Mouse (Mus musculus) bone marrow, adult 2 months (tissue): ENCODE data around the gene N4bp3. TPM values are rescaled to one million over a fixed set of nuclear protein-coding genes. Genes with fewer than 3 reads are reported as not detected.
"Not testable (repeated sequence)": the region's sequence is repeated elsewhere in the genome, so short reads cannot be mapped to it uniquely, and the experiment has no call there.

ENCODE experiments used
- H3K27ac ChIP-seq: fragments of 200-500 bp; 2 replicates; pipeline ENCODE4 v1.5.1; 2012; ENCODE audit warnings: low read depth, mild to moderate bottlenecking, control low read depth, inconsistent platforms, low read length; ENCODE audit not compliant: control insufficient read depth, poor library complexity, insufficient read depth
- H3K4me1 ChIP-seq: fragments of 200-500 bp; 2 replicates; pipeline ENCODE4 v1.6.1; 2011; ENCODE audit warnings: low read length; ENCODE audit not compliant: control insufficient read depth, insufficient read depth
- H3K4me3 ChIP-seq: fragments of 200-500 bp; replicated peaks from 2 replicates; pipeline ENCODE3; 2011; ENCODE audit warnings: mild to moderate bottlenecking, low read depth, low read length, control low read depth; ENCODE audit not compliant: control insufficient read depth
- CTCF ChIP-seq: fragments of 200-500 bp; IDR thresholded peaks from 2 replicates; pipeline ENCODE4 v1.5.1; 2011; ENCODE audit warnings: low read length, control low read depth; ENCODE audit not compliant: control insufficient read depth, insufficient read depth
- POLR2A ChIP-seq: fragments of 200-500 bp; IDR thresholded peaks from 2 replicates; pipeline ENCODE4 v1.6.1; 2011; ENCODE audit warnings: low read depth, mild to moderate bottlenecking, control low read depth, low read length, borderline replicate concordance; ENCODE audit not compliant: control insufficient read depth
- WGBS: fragments of 180-500 bp; shearing (Covaris S2); methylation state at CpG from one replicate; pipeline ENCODE4 v1.1.7; 2018; 5-methylcytosine and 5-hydroxymethylcytosine counted together
- polyA plus RNA-seq: library from polyadenylated mRNA; stranded (reverse); fragments of >200 nt; gene quantifications from 2 replicates; pipeline ENCODE4 v1.2.4, GENCODE M21; 2011; ENCODE audit warnings: low replicate concordance; ENCODE audit not compliant: missing spikeins, insufficient read depth, insufficient read length

N4bp3 gene
- polyA plus RNA-seq, 1 experiment = 5.7 TPM

DNA sequence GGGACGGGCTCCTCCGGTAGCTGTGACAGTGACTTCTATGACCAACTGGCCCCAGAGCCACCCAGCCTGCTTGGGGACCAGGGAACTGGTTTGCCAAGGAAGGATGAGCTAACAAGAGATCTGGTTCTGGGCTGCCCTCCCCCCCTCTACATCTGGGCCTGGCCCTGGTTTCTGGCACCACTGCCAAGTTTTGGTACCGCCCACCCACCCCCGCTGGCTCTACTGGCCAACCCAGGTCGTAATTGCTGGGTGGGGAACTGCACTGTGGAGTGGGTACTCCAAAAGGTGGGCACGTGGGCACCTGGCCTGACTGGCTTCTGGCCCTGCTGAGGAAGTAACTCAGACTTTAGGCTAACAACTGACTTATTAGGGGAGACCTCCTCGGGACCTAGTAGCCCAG lies 9.9 kb downstream of the N4bp3 start:
- Histone ChIP-seq H3K4me1 (peaks cover 6% of the 10 kb centered on the region), H3K27ac (no peak overlapping the region), H3K4me3 (no peak overlapping the region)
- TF ChIP-seq POLR2A (no peak), CTCF (no peak)
- WGBS = 76% methylated on average over 7 of the region's 7 CpGs

DNA sequence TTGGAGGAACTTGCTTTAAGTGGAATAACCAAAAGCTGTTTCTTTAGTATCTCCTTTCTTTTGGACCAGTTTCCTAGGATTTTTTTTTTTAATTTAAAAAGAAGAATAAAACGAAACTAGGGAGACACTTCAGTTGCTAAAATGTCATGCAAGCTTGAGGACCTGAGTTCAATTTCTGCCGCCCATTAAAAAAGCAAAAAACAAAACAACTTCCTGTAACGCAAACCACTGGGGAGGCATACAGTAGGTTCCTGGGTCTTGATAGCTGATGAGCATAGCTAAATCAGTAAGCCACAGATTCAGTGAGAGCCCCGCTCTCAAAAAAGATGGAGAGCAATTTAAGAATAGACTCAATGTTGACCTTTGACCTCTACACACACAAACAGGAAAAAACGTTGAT lies 12.1 kb downstream of the N4bp3 start:
- H3K27ac ChIP-seq = peak overlapping the region; percentile 90; the same call in 1 of the 2 replicates
- peaks cover 2% of the 10 kb centered on the region for H3K4me1 ChIP-seq
- 42% methylated on average over 5 of the region's 5 CpGs for WGBS
- H3K4me3 ChIP-seq = no peak overlapping the region
- TF ChIP-seq CTCF = no peak
- no peak for TF ChIP-seq POLR2A

DNA sequence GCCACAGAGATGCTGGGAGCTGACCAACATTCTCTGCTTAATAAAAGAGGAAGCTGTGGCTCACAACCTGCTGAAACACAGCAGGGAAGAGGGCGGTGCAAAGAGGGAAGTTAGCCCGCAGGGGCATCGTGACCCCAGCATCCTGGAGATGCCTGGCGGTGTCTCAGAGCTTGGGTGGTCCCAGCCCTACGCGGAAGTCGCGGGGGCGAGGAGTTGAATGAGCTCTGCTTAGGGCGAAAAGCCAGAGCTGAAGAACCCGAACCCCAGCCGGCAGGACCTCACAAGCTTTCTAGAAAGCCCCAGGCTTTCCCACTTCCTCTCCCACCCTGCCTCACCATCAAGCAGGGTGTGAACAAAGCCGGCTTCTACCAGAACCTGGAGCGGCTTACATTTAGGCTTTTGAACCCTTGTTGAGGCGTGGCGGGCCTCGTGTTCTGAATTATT lies 12.6 kb downstream of the N4bp3 start:
- peak overlapping the region; percentile 90 for H3K27ac ChIP-seq
- 1% methylated on average over 17 of the region's 17 CpGs for WGBS

DNA sequence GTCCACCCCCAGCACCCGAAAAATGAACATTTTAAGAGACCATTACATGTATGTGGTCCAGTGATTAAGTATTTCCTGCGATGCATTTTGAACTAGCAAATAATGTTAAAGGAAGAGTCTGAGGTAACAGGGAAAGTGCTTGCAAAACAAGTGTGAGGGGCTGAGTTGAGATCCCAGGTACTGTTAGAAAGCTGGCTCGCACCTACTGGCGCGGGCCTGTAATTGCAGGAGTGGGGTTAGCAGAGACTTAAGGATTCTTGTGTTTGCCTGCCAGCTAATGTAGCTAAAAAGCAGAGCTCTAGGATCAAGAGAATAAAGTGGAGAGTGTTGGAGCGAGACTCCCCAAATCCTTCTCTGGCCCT lies 14.3 kb downstream of the N4bp3 start:
- peak overlapping the region; percentile 93 for H3K27ac ChIP-seq
- no peak for TF ChIP-seq POLR2A
- TF ChIP-seq CTCF = peak; percentile 60; the same call in 1 of the 2 replicates
- peaks cover 5% of the 10 kb centered on the region for H3K4me1 ChIP-seq
- WGBS = 5% methylated on average over 6 of the region's 6 CpGs
- H3K4me3 ChIP-seq = peak overlapping the region; percentile 82

More for the DNA sequence above, 12.6 kb downstream of the N4bp3 start:
- no peak for TF ChIP-seq CTCF
- TF ChIP-seq POLR2A = peak; percentile 74; the same call in 1 of the 2 replicates
- Histone ChIP-seq H3K4me1 (peaks cover 2% of the 10 kb centered on the region), H3K4me3 (peak overlapping the region; percentile 47)

DNA sequence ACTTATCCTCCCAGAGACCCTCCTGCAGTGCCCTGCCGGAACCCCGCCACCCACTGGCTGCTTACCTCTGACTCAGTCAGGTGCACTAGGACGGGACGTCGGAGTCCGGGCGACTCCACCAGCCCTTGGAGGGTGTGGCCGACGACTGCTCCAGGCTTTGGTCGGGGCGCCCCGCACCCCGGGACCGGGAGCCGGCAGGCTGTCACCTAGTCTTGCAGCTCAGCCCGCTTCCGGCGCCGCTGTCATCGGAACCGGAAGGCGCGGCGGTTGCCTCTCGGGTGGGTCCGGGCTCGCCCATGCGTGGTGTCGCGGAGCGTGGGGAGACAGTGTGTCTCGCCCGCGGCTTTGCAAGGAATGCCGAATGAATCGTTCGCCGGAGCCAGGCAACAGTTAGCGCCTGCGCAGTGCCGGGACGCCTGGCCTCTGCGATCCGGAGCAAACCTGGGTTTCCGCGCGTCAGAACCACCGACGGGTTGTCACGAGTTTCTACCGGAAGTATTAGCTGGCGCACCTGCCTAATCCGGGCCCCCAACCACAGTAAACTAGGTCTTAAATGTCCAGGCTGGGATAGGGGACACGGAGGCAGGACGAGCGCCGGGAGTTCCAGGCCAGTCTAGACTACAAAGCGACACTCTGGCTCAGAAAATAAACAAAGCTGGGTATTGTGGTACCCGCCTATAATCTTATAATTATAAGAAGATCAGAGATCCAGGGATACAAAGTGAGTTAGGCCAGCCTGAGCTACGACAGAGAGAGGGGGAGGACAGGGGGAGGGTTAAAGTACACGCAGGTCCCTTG lies 14.9 kb downstream of the N4bp3 start, which contains the start of gene Rmnd5b:
Gene Rmnd5b (minus strand): TSS at position 372 of the 798 bp plus-strand sequence.
- peak within 1 kb of the TSS; percentile 82 for H3K4me3 ChIP-seq
- under 1% methylated on average over 61 of the region's 61 CpGs for WGBS
- peaks cover 5% of the 10 kb centered on the region for H3K4me1 ChIP-seq
- TF ChIP-seq POLR2A (peak; percentile 66; the same call in 1 of the 2 replicates), CTCF (no peak)
- H3K27ac ChIP-seq = peak within 1 kb of the TSS; percentile 93

DNA sequence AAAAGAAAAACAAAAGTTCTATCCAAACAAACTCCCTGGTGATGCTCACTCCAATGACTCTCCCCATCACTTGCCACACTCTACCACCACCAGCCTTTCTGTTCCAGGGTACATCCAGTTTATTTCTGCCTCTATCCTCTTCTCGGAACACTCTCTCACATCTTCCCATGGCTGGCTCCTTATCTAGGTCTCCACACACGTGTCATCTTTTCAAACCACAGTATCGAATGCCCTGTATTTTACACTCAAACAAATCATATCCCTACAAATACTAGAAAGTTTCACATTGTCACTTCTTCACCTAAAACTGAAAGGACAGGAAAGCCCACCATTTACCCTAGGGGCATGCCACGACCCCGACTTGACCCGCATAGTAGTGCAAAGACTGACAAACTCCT lies 15.5 kb downstream of the N4bp3 start:
- TF ChIP-seq CTCF (no peak), POLR2A (no peak)
- WGBS = 4% methylated on average over 6 of the region's 6 CpGs
- Histone ChIP-seq H3K4me3 (peak overlapping the region; percentile 82), H3K4me1 (peaks cover 5% of the 10 kb centered on the region), H3K27ac (peak overlapping the region; percentile 93)

DNA sequence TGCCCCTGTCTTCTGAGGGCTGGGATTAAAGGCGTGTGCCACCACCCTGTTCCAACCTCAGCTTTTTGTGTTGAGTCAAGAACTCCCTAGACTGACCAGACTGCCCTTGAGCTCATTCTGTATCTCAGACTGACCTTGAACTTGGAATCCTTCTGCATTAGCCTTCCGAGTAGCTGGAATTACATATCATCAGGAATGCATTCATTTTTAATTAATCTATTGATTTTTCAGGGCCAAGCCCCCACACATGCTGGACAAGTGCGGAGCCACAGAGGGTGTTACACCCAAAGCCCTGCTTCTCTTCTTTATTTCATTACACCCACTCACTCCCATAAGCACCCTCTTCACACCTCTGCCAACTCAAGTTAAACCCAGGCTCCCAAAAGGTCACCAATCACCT lies 16.9 kb downstream of the N4bp3 start:
- TF ChIP-seq POLR2A (no peak), CTCF (no peak)
- whole genome bisulfite sequencing = 85% methylated on average over 3 of the region's 3 CpGs
- Histone ChIP-seq H3K4me3 (no peak overlapping the region), H3K27ac (no peak overlapping the region), H3K4me1 (peaks cover 5% of the 10 kb centered on the region)

DNA sequence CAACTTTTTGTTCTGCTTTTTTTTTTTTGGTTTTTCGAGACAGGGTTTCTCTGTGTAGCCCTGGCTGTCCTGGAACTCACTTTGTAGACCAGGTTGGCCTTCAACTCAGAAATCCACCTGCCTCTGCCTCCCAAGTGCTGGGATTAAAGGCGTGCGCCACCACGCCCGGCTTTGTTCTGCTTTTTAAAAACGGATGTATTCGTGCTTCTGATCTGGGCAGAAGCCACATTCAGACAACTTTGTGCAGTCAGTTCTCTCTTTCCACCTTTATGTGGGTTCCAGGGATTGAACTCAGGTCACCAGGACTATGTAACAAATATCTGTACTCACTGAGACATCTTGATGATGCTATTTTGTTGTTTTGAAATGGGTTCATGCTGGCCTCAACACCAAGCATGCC lies 17.4 kb downstream of the N4bp3 start:
- WGBS = 36% methylated on average over 7 of the region's 7 CpGs

More for the DNA sequence above, 17.4 kb downstream of the N4bp3 start:
- not testable (repeated sequence) for H3K4me3 ChIP-seq, H3K4me1 ChIP-seq, H3K27ac ChIP-seq
